Mouse (Mus musculus) MEL (cell line): ENCODE measurements around the gene Fam155a.

Experiments
- CHD2 ChIP-seq: IDR thresholded peaks from 2 replicates; pipeline ENCODE4 v1.6.1; 2011; ENCODE audit warnings: low read length, improper control_type of control experiment
- CTCF ChIP-seq, 3 experiments: IDR thresholded peaks in 2 of 3; conservative IDR thresholded peaks in 1 of 3; 2 replicates each; pipeline ENCODE4 v1.5.1; 2011 to 2012; ENCODE audit warnings: low read length in 3 of 3, low read depth in 2 of 3, mild to moderate bottlenecking in 2 of 3, improper control_type of control experiment in 1 of 3, inconsistent platforms in 1 of 3, mixed read lengths in 1 of 3, moderate library complexity in 1 of 3; ENCODE audit not compliant: control insufficient read depth in 1 of 3, insufficient read depth in 1 of 3, poor library complexity in 1 of 3, severe bottlenecking in 1 of 3
- E2F4 ChIP-seq: IDR thresholded peaks from 2 replicates; pipeline ENCODE4 v1.6.1; 2011; ENCODE audit warnings: low read depth, low read length, improper control_type of control experiment, borderline replicate concordance
- EP300 ChIP-seq, 2 experiments: IDR thresholded peaks; 2 replicates each; pipeline ENCODE4 v1.6.1; 2011; ENCODE audit warnings: improper control_type of control experiment in 2 of 2, low read length in 2 of 2, low read depth in 1 of 2, mild to moderate bottlenecking in 1 of 2
- KAT2A ChIP-seq: conservative IDR thresholded peaks from 2 replicates; pipeline ENCODE4 v1.6.1; 2012; ENCODE audit warnings: low read depth, low read length, improper control_type of control experiment, inconsistent platforms
- MAX ChIP-seq: IDR thresholded peaks from 2 replicates; pipeline ENCODE4 v1.6.1; 2011; ENCODE audit warnings: low read length, improper control_type of control experiment
- POLR2A ChIP-seq, 2 experiments: IDR thresholded peaks; 2 replicates each; pipeline ENCODE4 v1.6.1; 2011 to 2012; ENCODE audit warnings: low read length in 2 of 2, mild to moderate bottlenecking in 2 of 2, control low read depth in 1 of 2, improper control_type of control experiment in 1 of 2, low read depth in 1 of 2, moderate library complexity in 1 of 2; ENCODE audit not compliant: control insufficient read depth in 1 of 2, insufficient read depth in 1 of 2, poor library complexity in 1 of 2
- POLR2AphosphoS5 ChIP-seq: IDR thresholded peaks from 2 replicates; pipeline ENCODE4 v1.6.1; 2012; ENCODE audit warnings: low read depth, borderline replicate concordance, mild to moderate bottlenecking, inconsistent platforms, low read length, moderate library complexity, mixed read lengths
- SIN3A ChIP-seq: IDR thresholded peaks from 2 replicates; pipeline ENCODE4 v1.6.1; 2012; ENCODE audit warnings: low read length, improper control_type of control experiment, inconsistent platforms
- UBTF ChIP-seq: IDR thresholded peaks from 2 replicates; pipeline ENCODE4 v1.6.1; 2012; ENCODE audit warnings: low read depth, mild to moderate bottlenecking, inconsistent platforms, low read length, improper control_type of control experiment, moderate library complexity, borderline replicate concordance; ENCODE audit not compliant: insufficient read depth

DNA sequence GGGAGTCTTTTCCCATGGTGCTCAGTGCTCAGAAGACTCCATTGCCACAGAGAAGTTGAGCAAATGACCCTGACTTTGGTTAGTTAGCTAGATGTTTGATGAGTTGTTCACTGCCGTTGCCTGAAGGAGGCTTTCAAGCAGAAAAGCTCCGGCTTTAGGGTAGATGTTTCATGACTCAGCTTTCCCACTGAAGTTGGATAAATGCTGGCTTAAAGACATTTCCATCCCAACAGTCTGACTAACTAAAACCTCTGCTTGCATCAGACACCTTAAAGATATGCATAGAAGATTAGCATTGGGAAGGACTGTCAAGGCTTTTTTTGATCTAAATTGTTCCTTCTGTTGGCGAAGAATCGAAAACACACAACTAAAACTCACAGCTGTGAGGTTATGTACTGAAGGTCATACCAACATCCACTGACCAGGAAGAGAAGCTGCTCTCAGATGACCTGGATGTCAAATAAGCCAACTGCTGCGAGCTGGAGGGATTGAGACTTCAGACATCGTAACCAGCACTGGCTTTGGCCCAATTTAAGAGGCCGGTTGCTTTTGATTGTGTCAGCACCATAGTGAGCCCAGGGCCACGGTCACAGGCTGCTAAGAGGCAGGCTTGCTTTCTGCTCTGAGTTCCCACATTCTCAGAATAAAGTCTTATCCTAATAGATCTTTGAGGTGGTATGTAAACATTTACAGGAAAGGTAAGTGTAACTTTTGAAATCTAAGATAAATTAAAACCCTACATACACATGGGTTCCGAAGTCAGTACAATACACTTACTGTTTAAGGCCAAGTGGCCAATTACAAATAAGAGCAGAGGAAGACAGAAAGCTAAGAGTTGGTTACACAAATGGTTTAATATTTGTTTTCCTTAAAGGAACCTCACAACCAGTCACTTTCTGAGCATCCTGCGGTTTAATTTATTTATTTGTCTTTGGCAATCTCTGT is 351.8 kb downstream of the Fam155a start:
- TF ChIP-seq POLR2AphosphoS5 (no peak), CTCF (IDR thresholded peaks at IDR 0.05 in 2 of 3, conservative IDR thresholded peaks at IDR 0.05 in 1 of 3; ENCODE audit: control insufficient read depth in 1 of 3, insufficient read depth in 1 of 3, low read depth in 2 of 3, low read length in 3 of 3, poor library complexity in 1 of 3, severe bottlenecking in 1 of 3) (no peak), SIN3A (no peak), CHD2 (no peak), E2F4 (no peak), MAX (no peak), POLR2A (IDR thresholded peaks at IDR 0.05; ENCODE audit: control insufficient read depth in 1 of 2, insufficient read depth in 1 of 2, low read depth in 1 of 2, low read length in 2 of 2, poor library complexity in 1 of 2) (no peak), KAT2A (no peak), EP300 (IDR thresholded peaks at IDR 0.05; ENCODE audit: low read depth in 1 of 2, low read length in 2 of 2) (no peak), UBTF (no peak)
